Mouse (Mus musculus) brain, embryonic 14.5 days (tissue): ENCODE results near the gene Elp5.

Experiments used
- CTCF ChIP-seq: fragments of 200-500 bp; IDR thresholded peaks from 2 replicates; pipeline ENCODE4 v1.5.1; 2012; ENCODE audit warnings: inconsistent platforms, mild to moderate bottlenecking, moderate library complexity, borderline replicate concordance; ENCODE audit not compliant: insufficient read depth, insufficient read length; ENCODE audit errors: extremely low read depth
- POLR2A ChIP-seq: fragments of 200-500 bp; IDR thresholded peaks from 2 replicates; pipeline ENCODE4 v1.6.1; 2012; ENCODE audit warnings: mild to moderate bottlenecking, inconsistent platforms, borderline replicate concordance; ENCODE audit not compliant: poor library complexity, insufficient read depth, insufficient read length, severe bottlenecking; ENCODE audit errors: extremely low read depth

DNA sequence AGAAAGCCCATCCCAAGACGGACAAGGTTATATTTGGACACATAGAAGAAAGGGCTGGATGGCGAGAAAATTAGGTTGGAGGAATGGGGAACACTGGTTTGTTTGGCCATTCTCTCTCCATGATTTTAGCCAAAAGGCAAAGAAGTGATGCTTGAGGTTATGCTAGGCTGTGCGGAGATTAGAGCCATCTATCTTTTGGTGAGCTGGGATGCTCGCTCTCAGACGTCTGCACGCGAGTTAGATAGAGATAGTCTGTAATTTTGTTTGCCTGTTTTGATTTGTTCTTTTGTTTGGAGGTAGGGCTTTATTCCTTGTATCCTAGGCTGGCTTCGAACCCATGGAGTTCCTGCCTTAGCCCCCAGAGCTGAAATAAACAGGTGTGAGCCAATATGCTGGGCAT, 18.8 kb upstream of the Elp5 start:
- TF ChIP-seq POLR2A (no peak), CTCF (no peak)
